Mouse (Mus musculus) cerebellum, adult 2 months (tissue): ENCODE measurements around the gene Ccr6. TPM values are rescaled to one million over a fixed set of nuclear protein-coding genes. Genes with fewer than 3 reads are reported as not detected.
A peak's percentile ranks its signal among the peaks of the same experiment; 100 is the strongest.

Source experiments
- DNase-seq, 2 experiments: peaks; one replicate each; pipeline ENCODE4 v3.0.0; 2021
- H3K27ac ChIP-seq: fragments of 200-500 bp; 2 replicates; pipeline ENCODE4 v1.5.1; 2012; ENCODE audit warnings: low read length, control low read depth, inconsistent platforms; ENCODE audit not compliant: insufficient read depth
- H3K27me3 ChIP-seq: fragments of 200-500 bp; 2 replicates; pipeline ENCODE4 v1.6.1; 2012; ENCODE audit warnings: inconsistent platforms, mild to moderate bottlenecking, low read length, moderate library complexity; ENCODE audit not compliant: control insufficient read depth, insufficient read depth
- H3K4me1 ChIP-seq: fragments of 200-500 bp; 2 replicates; pipeline ENCODE4 v1.6.1; 2011; ENCODE audit warnings: low read length; ENCODE audit not compliant: control insufficient read depth, insufficient read depth
- H3K4me3 ChIP-seq: fragments of 200-500 bp; replicated peaks from 2 replicates; pipeline ENCODE3; 2011; ENCODE audit warnings: mild to moderate bottlenecking, low read depth, low read length, control low read depth; ENCODE audit not compliant: insufficient read depth
- CTCF ChIP-seq: fragments of 200-500 bp; IDR thresholded peaks from 2 replicates; pipeline ENCODE4 v1.5.1; 2011; ENCODE audit warnings: low read depth, mild to moderate bottlenecking, control low read depth, low read length, moderate library complexity, borderline replicate concordance; ENCODE audit not compliant: insufficient read depth
- POLR2A ChIP-seq: fragments of 200-500 bp; IDR thresholded peaks from 2 replicates; pipeline ENCODE4 v1.6.1; 2011; ENCODE audit warnings: low read length, control low read depth, borderline replicate concordance; ENCODE audit not compliant: insufficient read depth
- WGBS: fragments of 180-500 bp; shearing (Covaris S2); methylation state at CpG from one replicate; pipeline ENCODE4 v1.1.7; 2018; 5-methylcytosine and 5-hydroxymethylcytosine counted together
- polyA plus RNA-seq: library from polyadenylated mRNA; depleted of rRNA; stranded (reverse); fragments of >200 nt; gene quantifications from 2 replicates; pipeline ENCODE4 v1.2.3, GENCODE M21; 2012

Gene Ccr6
- polyA plus RNA-seq, 1 experiment: not detected

DNA sequence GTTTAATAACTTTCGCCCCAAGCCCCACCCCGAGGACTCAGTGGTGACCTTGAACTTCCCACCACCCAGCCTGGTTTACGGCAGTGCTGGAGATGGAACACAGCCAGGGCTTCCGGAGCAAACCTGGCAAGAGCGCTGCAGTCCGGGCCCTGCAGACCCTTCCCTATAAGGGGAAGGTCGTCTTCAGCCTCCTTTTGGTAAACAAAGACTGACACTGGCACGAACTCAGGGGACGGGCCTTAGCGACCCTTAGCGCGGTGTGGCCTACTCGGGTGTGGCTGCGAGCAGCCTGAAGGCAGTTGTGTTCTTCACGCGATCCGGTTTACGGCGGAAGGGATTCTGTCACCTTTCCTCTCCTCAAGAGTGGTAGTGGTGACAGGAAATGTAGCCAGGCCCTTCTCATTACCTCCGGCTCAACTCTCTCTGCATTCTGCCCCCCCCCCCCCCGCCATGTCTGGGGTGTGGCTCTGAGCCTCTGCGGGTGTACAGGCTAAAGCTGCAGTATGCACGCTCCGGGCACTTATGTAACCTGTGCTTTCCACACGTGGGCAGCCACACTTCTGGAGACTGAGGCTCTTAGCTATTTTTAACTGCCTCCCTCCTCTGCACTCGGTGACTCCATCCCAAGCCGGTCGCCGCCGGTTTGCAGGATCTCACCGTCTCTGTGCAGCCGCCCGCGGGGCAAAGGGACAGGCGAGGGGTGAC lies 47.1 kb downstream of the Ccr6 start, which contains the start of gene Mpc1:
Gene Mpc1, plus strand, starts transcription at position 84 of the 705 bp plus-strand sequence.
- Histone ChIP-seq H3K27ac (peak within 1 kb of the TSS; percentile 97), H3K27me3 (no peaks in the 10 kb centered on the region), H3K4me1 (no peaks in the 10 kb centered on the region; the same call in 1 of the 2 replicates), H3K4me3 (peak within 1 kb of the TSS; percentile 73)
- TF ChIP-seq CTCF: no peak
- 1% methylated on average over 35 of the region's 35 CpGs for WGBS
- DNase-seq: peak in 1 of 2 experiments; percentile 94

DNA sequence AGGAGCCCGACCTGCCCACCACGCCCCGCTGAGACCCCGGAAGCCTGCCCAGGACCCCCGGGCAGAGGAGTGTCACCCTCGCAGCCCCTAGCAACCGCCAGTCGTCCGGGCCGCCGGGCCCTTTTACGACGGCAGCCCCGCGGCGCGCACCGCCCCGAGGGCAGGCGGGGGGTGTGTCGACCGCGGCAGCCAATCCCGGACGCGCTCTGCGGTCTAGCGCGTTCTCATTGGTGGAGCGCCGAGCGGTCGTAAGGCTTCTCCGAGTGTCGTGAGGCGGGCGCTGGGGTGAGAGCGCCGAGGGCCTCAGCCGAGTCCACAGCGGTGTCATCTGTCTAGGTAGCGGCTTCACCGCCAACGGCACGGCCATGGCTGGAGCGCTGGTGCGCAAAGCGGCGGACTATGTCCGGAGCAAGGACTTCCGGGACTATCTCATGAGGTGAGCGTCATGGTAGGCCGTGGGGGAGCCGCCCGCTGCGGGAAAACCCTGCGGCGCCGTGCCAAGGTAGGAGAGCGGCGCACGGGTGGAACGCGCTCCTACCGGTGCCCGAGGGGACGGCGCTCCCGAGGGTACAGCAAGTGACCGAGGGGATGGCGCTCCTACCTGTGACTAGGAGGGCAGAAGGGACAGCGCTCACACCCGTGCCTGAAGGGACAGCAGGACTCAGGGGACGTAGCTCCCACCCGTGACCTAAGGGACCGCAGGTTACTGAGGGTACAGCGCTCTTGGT lies 47.8 kb downstream of the Ccr6 start:
- peak; percentile 95 to 98 for DNase-seq
- Histone ChIP-seq H3K27ac (peak overlapping the region; percentile 97), H3K4me3 (peak overlapping the region; percentile 73), H3K4me1 (no peaks in the 10 kb centered on the region; the same call in 1 of the 2 replicates), H3K27me3 (no peaks in the 10 kb centered on the region)
- under 1% methylated on average over 77 of the region's 77 CpGs for WGBS
- TF ChIP-seq POLR2A (peak; percentile 95), CTCF (peak; percentile 20; the same call in 1 of the 2 replicates)

DNA sequence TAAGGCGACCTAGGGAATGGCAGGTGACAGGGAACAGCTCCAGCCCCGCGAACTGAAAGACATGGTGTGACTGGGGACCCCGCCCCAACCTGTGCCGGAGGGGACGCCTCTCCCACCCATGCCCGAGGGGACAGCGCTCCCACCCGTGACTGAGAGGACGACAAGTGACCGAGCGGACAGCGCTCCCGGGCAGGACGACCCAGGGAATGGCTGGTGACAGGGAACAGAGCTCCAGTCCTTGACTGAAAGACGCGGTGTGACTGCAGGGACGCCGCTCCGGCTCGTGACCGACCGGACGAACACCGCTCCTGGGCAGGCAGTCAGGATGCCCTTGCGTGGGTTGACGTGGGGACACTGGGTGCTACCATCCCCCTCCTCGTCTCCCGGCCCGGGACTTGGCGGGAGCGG lies 48.4 kb downstream of the Ccr6 start:
- H3K4me3 ChIP-seq: peak overlapping the region; percentile 73
- 1% methylated on average over 32 of the region's 32 CpGs for WGBS
- no peaks in the 10 kb centered on the region for H3K27me3 ChIP-seq
- peak overlapping the region; percentile 79 for H3K27ac ChIP-seq
- DNase-seq: peak; percentile 66 to 70
- H3K4me1 ChIP-seq: no peaks in the 10 kb centered on the region; the same call in 1 of the 2 replicates
- TF ChIP-seq POLR2A: 0 out of 2 replicates have a peak, but pooled peaks have one; percentile 30
- TF ChIP-seq CTCF: no peak

DNA sequence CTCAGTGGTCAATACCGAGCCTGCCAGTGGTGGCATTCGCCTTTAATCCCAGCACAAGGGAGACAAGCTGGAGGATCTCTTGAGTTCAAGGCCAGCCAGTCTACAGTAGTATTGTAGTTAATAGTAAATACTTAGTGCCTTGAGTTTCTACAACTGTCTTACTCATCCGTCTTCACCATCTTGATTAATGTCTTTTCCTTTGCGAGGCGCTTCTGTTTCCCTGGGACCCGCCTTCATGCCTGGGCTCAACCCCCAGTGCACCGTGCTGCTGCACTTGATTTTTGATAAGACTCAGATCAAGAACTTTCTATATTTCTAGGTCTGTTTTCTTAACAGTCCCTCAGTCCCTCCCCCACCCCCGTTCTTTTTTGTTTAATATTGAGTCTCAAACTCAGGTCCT lies 49.2 kb downstream of the Ccr6 start:
- no peak for DNase-seq
- TF ChIP-seq CTCF: no peak
- TF ChIP-seq POLR2A: no peak
- WGBS: 28% methylated on average over 8 of the region's 8 CpGs
- Histone ChIP-seq H3K4me1 (no peaks in the 10 kb centered on the region; the same call in 1 of the 2 replicates), H3K4me3 (peak overlapping the region; percentile 73), H3K27me3 (no peaks in the 10 kb centered on the region), H3K27ac (no peak overlapping the region; the same call in 1 of the 2 replicates)

DNA sequence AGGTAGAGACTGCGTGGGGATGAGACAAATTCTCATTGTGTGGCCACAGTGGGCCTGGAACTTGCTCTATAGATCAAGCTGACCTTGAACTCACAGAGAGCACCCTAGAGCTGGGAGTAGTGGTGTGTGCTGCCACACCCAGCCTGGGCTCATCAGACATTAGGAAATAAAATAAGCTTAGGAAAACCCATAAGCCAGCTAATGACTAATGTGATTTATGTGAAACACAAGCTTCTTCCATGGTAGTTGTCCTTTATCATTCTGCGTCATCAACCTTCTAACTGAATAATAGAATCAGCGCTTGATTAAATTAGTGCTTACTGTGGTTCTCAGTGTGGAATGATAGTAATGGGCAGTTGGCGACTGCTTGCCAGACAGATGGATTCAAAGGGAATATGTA lies 51.1 kb downstream of the Ccr6 start:
- WGBS: 63% methylated on average over 4 of the region's 4 CpGs
- no peak for DNase-seq
- H3K4me1 ChIP-seq: no peaks in the 10 kb centered on the region; the same call in 1 of the 2 replicates
- H3K27ac ChIP-seq: no peak overlapping the region
- H3K4me3 ChIP-seq: no peak overlapping the region
- no peak for TF ChIP-seq CTCF
- no peak for TF ChIP-seq POLR2A
- H3K27me3 ChIP-seq: no peaks in the 10 kb centered on the region

DNA sequence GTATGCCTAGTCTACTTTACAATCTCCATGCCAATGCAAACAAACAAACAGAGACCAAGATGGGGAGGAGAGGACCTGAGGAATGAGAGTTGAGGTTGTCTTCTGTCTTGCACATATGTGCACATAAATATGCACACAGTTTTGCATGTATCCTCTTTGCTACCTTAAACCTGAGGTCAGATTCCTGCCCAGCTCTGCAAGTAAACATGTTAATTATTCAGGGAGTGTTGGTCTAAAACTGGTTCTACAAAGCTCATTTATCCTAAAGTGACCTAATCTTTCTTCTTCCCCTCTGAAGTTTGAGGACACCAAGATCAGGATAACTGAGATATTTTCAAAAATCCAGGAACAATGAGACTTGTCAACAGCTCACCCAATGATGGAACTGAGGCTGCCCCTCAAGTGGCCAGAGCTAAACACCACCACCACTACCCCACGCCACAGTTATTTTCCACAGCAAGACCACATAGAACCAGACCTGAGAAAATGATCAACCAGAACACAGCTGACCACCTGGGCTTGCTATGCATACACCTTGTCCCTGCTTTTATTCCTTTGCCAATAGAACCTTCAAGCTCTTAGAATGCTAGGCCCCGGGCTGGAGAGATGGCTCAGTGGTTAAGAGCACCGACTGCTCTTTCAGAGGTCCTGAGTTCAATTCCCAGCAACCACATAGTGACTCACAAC lies 54.3 kb downstream of the Ccr6 start:
- H3K4me3 ChIP-seq: no peak overlapping the region
- no peaks in the 10 kb centered on the region; the same call in 1 of the 2 replicates for H3K4me1 ChIP-seq
- no peak overlapping the region for H3K27ac ChIP-seq
- TF ChIP-seq POLR2A (no peak), CTCF (no peak)
- WGBS: 92% methylated on average over 3 of the region's 3 CpGs
- no peaks in the 10 kb centered on the region for H3K27me3 ChIP-seq
- no peak for DNase-seq

DNA sequence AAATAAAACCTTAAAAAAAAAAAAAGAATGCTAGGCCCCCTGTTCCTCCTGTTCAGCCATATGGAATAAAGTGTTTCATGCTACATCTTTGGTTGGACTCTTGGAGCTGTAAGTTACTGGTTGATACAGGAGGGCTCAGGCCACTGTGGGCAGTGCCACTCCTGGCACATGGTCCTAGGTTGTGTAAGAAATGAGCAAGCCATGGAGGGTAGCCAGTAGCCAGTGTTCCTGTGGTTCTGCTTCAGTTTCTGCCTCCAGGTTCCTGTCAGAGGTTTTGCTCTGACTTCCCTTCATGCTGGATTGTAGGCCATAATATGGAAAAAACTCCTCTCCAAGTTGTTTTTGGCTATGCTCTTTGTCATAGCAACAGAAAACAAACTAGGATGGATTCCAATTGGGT lies 54.9 kb downstream of the Ccr6 start:
- Histone ChIP-seq H3K27ac (no peak overlapping the region), H3K4me1 (no peaks in the 10 kb centered on the region; the same call in 1 of the 2 replicates), H3K4me3 (no peak overlapping the region), H3K27me3 (no peaks in the 10 kb centered on the region)
- DNase-seq: no peak
- TF ChIP-seq POLR2A (no peak), CTCF (no peak)
